Mouse (Mus musculus) cortical plate, adult 2 months (tissue): ENCODE results near the gene Gm12166. TPM values are rescaled to one million over a fixed set of nuclear protein-coding genes. Genes with fewer than 3 reads are reported as not detected.

Source experiments
- H3K27ac ChIP-seq: fragments of 200-500 bp; 2 replicates; pipeline ENCODE4 v1.5.1; 2012; ENCODE audit warnings: low read length, control low read depth, inconsistent platforms; ENCODE audit not compliant: insufficient read depth
- H3K4me1 ChIP-seq: fragments of 200-500 bp; 2 replicates; pipeline ENCODE4 v1.6.1; 2011; ENCODE audit warnings: low read length; ENCODE audit not compliant: control insufficient read depth, insufficient read depth
- H3K4me3 ChIP-seq: fragments of 200-500 bp; 2 replicates; pipeline ENCODE4 v1.5.1; 2011; ENCODE audit warnings: mild to moderate bottlenecking, low read length, control low read depth; ENCODE audit not compliant: insufficient read depth
- CTCF ChIP-seq: fragments of 200-500 bp; IDR thresholded peaks from 2 replicates; pipeline ENCODE4 v1.5.1; 2011; ENCODE audit warnings: mild to moderate bottlenecking, control low read depth, low read length; ENCODE audit not compliant: insufficient read depth; ENCODE audit errors: extremely low read depth
- POLR2A ChIP-seq: fragments of 200-500 bp; IDR thresholded peaks from 2 replicates; pipeline ENCODE4 v1.6.1; 2011; ENCODE audit warnings: mild to moderate bottlenecking, low read length, control low read depth; ENCODE audit not compliant: insufficient read depth; ENCODE audit errors: extremely low read depth
- polyA plus RNA-seq: library from polyadenylated mRNA; depleted of rRNA; stranded (reverse); fragments of >200 nt; gene quantifications from 2 replicates; pipeline ENCODE4 v1.2.3, GENCODE M21; 2012

Gene Gm12166
- polyA plus RNA-seq, 1 experiment: 6.8 TPM

- Histone ChIP-seq H3K4me3 (no peak overlapping the region), H3K4me1 (no peaks in the 10 kb centered on the region; the same call in 1 of the 2 replicates), H3K27ac (no peak overlapping the region)
- TF ChIP-seq POLR2A: no peak
- TF ChIP-seq CTCF: no peak
Observed at GRCm38 (mm10) chr11:46085398-46086163, 33.5 kb upstream of the Gm12166 start.

- H3K4me1 ChIP-seq: no peaks in the 10 kb centered on the region; the same call in 1 of the 2 replicates
- no peak overlapping the region for H3K27ac ChIP-seq
- TF ChIP-seq POLR2A (no peak), CTCF (no peak)
- H3K4me3 ChIP-seq: no peak overlapping the region
Observed at GRCm38 (mm10) chr11:46084568-46084967, 32.4 kb upstream of the Gm12166 start.

DNA sequence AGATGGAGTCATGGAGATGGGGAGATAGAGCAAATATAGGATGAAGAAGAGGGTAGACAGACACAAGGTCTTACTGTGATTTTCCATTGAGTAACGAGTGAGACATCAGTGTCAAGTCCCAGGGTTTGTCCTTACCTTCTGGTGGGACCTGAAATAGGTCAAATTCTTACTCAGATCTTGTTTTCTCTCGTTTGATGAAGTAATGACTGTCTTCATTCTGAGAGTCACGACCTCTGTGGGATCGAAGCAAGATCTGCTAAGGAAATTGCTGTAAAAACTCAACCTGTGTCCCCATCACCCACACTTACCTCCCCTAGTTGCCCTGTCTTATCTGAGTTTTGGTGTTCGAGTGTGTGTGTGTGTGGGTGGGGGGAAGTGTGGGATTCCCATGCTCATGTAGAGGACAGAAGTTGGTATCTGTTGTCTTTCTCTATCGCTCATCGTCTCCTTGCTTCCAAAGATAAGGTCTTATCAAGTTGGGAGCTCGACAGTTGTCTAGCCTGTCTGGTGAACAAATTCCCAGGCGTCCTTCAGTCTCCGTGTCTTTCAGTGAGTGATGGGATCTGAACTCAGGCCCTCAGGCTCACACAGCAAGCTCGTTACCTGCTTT lies 31.8 kb upstream of the Gm12166 start:
- no peak overlapping the region for H3K4me3 ChIP-seq
- no peak overlapping the region for H3K27ac ChIP-seq
- TF ChIP-seq POLR2A: no peak
- no peak for TF ChIP-seq CTCF
- H3K4me1 ChIP-seq: no peaks in the 10 kb centered on the region; the same call in 1 of the 2 replicates

- Histone ChIP-seq H3K27ac (no peak overlapping the region), H3K4me1 (no peaks in the 10 kb centered on the region; the same call in 1 of the 2 replicates), H3K4me3 (no peak overlapping the region)
- TF ChIP-seq POLR2A (no peak), CTCF (no peak)
Observed at GRCm38 (mm10) chr11:46083405-46083804, 31.3 kb upstream of the Gm12166 start.

GRCm38 (mm10) chr11:46081075-46081474 lies 29.0 kb upstream of the Gm12166 start:
- H3K27ac ChIP-seq: no peak overlapping the region
- no peaks in the 10 kb centered on the region; the same call in 1 of the 2 replicates for H3K4me1 ChIP-seq
- H3K4me3 ChIP-seq: no peak overlapping the region
- TF ChIP-seq CTCF: no peak
- no peak for TF ChIP-seq POLR2A

- Histone ChIP-seq H3K4me1 (no peaks in the 10 kb centered on the region), H3K27ac (no peak overlapping the region), H3K4me3 (no peak overlapping the region)
- TF ChIP-seq CTCF (no peak), POLR2A (no peak)
Observed at GRCm38 (mm10) chr11:46077732-46078375, 25.7 kb upstream of the Gm12166 start.

DNA sequence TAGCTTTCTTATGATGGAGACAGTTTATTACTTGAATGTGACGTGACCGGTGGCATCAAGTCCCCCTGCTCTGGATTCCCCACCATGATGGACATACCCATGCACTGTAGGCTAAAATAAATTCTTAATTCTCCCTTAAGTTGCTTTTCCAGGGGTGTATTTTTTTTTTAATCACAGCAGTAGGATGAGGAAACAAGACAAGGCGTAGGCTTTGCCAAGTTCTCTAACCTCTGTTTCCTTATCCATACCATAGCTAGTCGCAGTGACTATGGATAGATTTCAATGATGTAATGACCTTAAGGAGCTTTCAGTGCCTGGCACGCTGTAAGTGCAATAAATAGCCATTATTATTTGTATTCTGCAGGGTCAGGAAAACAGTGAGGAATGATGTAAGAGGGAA lies 25.2 kb upstream of the Gm12166 start:
- TF ChIP-seq CTCF: no peak
- no peak for TF ChIP-seq POLR2A
- Histone ChIP-seq H3K27ac (no peak overlapping the region), H3K4me1 (no peaks in the 10 kb centered on the region), H3K4me3 (no peak overlapping the region)

DNA sequence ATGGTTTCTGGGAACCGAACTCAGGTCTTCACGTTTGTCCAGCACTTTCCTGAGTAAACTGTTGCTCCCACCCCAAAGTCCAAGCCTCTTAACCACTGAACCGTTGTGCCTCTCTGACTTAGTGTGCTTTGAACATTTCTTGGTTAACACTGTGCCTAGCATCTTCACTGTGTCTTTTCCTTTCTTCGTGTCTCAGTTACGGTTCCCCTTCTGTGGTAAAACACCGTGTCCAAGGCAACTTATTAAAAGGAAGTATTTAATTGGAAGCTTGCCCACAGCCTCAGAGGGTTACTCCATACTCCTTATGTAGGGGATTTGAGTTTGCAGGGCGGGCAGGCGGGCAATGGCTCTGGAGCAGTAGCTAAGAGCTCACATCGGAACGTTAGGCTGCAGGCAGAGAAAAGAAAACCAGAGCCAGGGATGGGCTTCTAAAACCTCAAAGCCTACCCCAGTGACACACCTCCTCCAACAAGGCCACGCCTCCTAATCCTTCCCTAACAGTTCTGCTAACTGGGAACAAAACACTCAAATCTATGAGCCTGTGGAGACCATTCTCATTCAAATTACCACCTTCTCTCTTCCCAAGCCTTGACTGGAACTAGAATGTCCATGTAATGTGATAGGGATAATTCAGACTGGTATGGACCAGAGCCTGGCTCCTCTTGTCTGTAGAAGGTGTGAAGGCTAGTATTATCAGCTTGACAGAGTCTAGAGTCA lies 24.5 kb upstream of the Gm12166 start:
- no peak overlapping the region for H3K27ac ChIP-seq
- TF ChIP-seq POLR2A (no peak), CTCF (no peak)
- no peaks in the 10 kb centered on the region for H3K4me1 ChIP-seq
- H3K4me3 ChIP-seq: no peak overlapping the region

DNA sequence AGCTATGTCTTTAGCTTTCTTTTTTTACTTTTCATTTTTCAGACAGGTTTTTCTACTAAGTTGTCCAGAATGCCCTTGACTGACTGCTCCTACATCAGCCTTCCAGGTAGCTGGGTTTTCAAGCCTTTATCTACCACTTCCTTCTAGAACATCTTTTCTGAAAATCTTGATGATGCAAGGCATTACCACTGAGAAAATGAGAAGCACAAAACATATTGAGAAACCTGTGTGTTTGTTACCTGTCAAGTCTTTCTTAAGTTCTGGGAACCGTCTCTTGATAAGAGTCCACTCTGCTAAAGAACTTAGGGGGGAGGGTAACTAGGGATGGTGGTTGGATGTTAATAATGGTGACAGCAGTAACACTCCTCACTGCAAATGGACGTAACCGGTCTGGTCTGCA lies 23.4 kb upstream of the Gm12166 start:
- Histone ChIP-seq H3K4me1 (no peaks in the 10 kb centered on the region), H3K4me3 (no peak overlapping the region), H3K27ac (no peak overlapping the region)
- no peak for TF ChIP-seq CTCF
- TF ChIP-seq POLR2A: no peak
